Mouse (Mus musculus) thymus, postnatal 25 days (tissue): ENCODE results near the gene Ptprf.

Experiments
- DNase-seq: peaks from one replicate; pipeline ENCODE4 v3.0.0; 2022

Gene Ptprf

GRCm38 (mm10) chr4:118282182-118282562 is 9.0 kb downstream of the Ptprf start:
- no peak for DNase-seq

GRCm38 (mm10) chr4:118281444-118282181 is 9.6 kb downstream of the Ptprf start:
- DNase-seq: no peak

- no peak for DNase-seq
Observed at GRCm38 (mm10) chr4:118280506-118280905, 10.7 kb downstream of the Ptprf start.

- DNase-seq: no peak
Observed at GRCm38 (mm10) chr4:118276520-118277232, 14.5 kb downstream of the Ptprf start.

- DNase-seq: no peak
Observed at GRCm38 (mm10) chr4:118275601-118276519, 15.3 kb downstream of the Ptprf start.

- DNase-seq: no peak
Observed at GRCm38 (mm10) chr4:118274521-118274920, 16.7 kb downstream of the Ptprf start.

GRCm38 (mm10) chr4:118273998-118274397 is 17.2 kb downstream of the Ptprf start:
- no peak for DNase-seq

GRCm38 (mm10) chr4:118273545-118273944 is 17.7 kb downstream of the Ptprf start:
- DNase-seq: no peak

- DNase-seq: no peak
Observed at GRCm38 (mm10) chr4:118272871-118273270, 18.3 kb downstream of the Ptprf start.

GRCm38 (mm10) chr4:118272258-118272657 is 18.9 kb downstream of the Ptprf start:
- no peak for DNase-seq

GRCm38 (mm10) chr4:118271556-118272074 is 19.6 kb downstream of the Ptprf start:
- DNase-seq: no peak

- no peak for DNase-seq
Observed at GRCm38 (mm10) chr4:118270706-118271105, 20.5 kb downstream of the Ptprf start.

GRCm38 (mm10) chr4:118269999-118270398 is 21.2 kb downstream of the Ptprf start:
- no peak for DNase-seq

GRCm38 (mm10) chr4:118268429-118269212 is 22.6 kb downstream of the Ptprf start:
- DNase-seq: no peak

- DNase-seq: no peak
Observed at GRCm38 (mm10) chr4:118265557-118265956, 25.6 kb downstream of the Ptprf start.

GRCm38 (mm10) chr4:118261771-118262473 is 29.3 kb downstream of the Ptprf start:
- DNase-seq: peak; percentile 43

GRCm38 (mm10) chr4:118261291-118261690 is 29.9 kb downstream of the Ptprf start:
- no peak for DNase-seq

GRCm38 (mm10) chr4:118260551-118261267 is 30.5 kb downstream of the Ptprf start:
- peak; percentile 85 for DNase-seq

GRCm38 (mm10) chr4:118259782-118260463 is 31.3 kb downstream of the Ptprf start:
- DNase-seq: no peak

GRCm38 (mm10) chr4:118257977-118258376 is 33.2 kb downstream of the Ptprf start:
- DNase-seq: no peak
